Mouse (Mus musculus): ENCODE measurements around the gene Plekha1.

Plekha1 gene

GRCm38 (mm10) chr7:130865613-130866591 is at the start of gene Plekha1:
Gene Plekha1, plus strand, starts transcription at chr7:130865756.
- DNase-seq (ENCODE audit: low spot score): peak; percentile 98

GRCm38 (mm10) chr7:130816243-130816642 is 49.3 kb upstream of the Plekha1 start:
- DNase-seq (ENCODE audit: low spot score): no peak

- DNase-seq (ENCODE audit: low spot score): no peak
Observed at GRCm38 (mm10) chr7:130818813-130819212, 46.7 kb upstream of the Plekha1 start.

GRCm38 (mm10) chr7:130819624-130820023 is 45.9 kb upstream of the Plekha1 start:
- no peak for DNase-seq (ENCODE audit: low spot score)

- no peak for DNase-seq (ENCODE audit: low spot score)
Observed at GRCm38 (mm10) chr7:130823992-130824391, 41.6 kb upstream of the Plekha1 start.

GRCm38 (mm10) chr7:130826343-130826742 is 39.2 kb upstream of the Plekha1 start:
- no peak for DNase-seq (ENCODE audit: low spot score)

- DNase-seq (ENCODE audit: low spot score): no peak
Observed at GRCm38 (mm10) chr7:130827431-130827830, 38.1 kb upstream of the Plekha1 start.

GRCm38 (mm10) chr7:130827844-130828403 is 37.6 kb upstream of the Plekha1 start:
- no peak for DNase-seq (ENCODE audit: low spot score)

GRCm38 (mm10) chr7:130828475-130828874 is 37.1 kb upstream of the Plekha1 start:
- no peak for DNase-seq (ENCODE audit: low spot score)

GRCm38 (mm10) chr7:130831586-130831985 is 34.0 kb upstream of the Plekha1 start:
- no peak for DNase-seq (ENCODE audit: low spot score)

GRCm38 (mm10) chr7:130834299-130834698 is 31.3 kb upstream of the Plekha1 start:
- DNase-seq (ENCODE audit: low spot score): no peak

- no peak for DNase-seq (ENCODE audit: low spot score)
Observed at GRCm38 (mm10) chr7:130834958-130835861, 30.3 kb upstream of the Plekha1 start.

- DNase-seq (ENCODE audit: low spot score): no peak
Observed at GRCm38 (mm10) chr7:130836066-130836465, 29.5 kb upstream of the Plekha1 start.

- no peak for DNase-seq (ENCODE audit: low spot score)
Observed at GRCm38 (mm10) chr7:130837941-130838657, 27.5 kb upstream of the Plekha1 start.

GRCm38 (mm10) chr7:130838658-130839025 is 26.9 kb upstream of the Plekha1 start:
- no peak for DNase-seq (ENCODE audit: low spot score)

GRCm38 (mm10) chr7:130839380-130840100 is 26.0 kb upstream of the Plekha1 start:
- DNase-seq (ENCODE audit: low spot score): no peak

- no peak for DNase-seq (ENCODE audit: low spot score)
Observed at GRCm38 (mm10) chr7:130847164-130847718, 18.3 kb upstream of the Plekha1 start.

- DNase-seq (ENCODE audit: low spot score): no peak
Observed at GRCm38 (mm10) chr7:130854684-130855292, 10.8 kb upstream of the Plekha1 start.

- DNase-seq (ENCODE audit: low spot score): no peak
Observed at GRCm38 (mm10) chr7:130855681-130856080, 9.9 kb upstream of the Plekha1 start.

- no peak for DNase-seq (ENCODE audit: low spot score)
Observed at GRCm38 (mm10) chr7:130857973-130858372, 7.6 kb upstream of the Plekha1 start.

Data from layer of hippocampus, adult 9-10 months (tissue).